Mouse (Mus musculus) lung, postnatal 14 days (tissue): ENCODE results near the gene Lrmda.
"Not testable (repeated sequence)": the region's sequence is repeated elsewhere in the genome, so short reads cannot be mapped to it uniquely, and the experiment has no call there.

ENCODE experiments used
- DNase-seq: peaks from one replicate; pipeline ENCODE4 v3.0.0; 2021

Gene Lrmda

GRCm38 (mm10) chr14:22545887-22546675 lies 526.6 kb downstream of the Lrmda start:
- DNase-seq: no peak

GRCm38 (mm10) chr14:22546676-22546984 lies 527.1 kb downstream of the Lrmda start:
- no peak for DNase-seq

DNA sequence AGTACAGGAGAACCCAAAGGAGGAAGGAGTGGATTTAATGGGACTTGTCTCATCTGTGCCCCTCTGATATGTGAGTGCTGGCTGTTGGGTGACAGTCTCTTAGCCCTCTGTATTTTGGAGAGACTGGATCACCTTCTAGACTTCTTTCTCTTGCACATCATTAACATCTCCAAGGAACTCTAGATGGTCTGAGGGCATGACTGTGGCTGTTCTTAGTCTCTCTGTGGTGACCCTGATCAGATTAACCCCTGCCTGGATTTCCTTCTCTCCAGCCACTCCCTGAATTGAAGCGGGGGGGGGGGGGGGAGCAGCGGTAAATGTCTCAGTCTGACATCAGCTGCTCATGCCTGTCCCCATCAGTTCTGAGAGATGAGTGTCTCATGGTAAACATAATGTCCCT lies 528.8 kb downstream of the Lrmda start:
- DNase-seq: no peak

DNA sequence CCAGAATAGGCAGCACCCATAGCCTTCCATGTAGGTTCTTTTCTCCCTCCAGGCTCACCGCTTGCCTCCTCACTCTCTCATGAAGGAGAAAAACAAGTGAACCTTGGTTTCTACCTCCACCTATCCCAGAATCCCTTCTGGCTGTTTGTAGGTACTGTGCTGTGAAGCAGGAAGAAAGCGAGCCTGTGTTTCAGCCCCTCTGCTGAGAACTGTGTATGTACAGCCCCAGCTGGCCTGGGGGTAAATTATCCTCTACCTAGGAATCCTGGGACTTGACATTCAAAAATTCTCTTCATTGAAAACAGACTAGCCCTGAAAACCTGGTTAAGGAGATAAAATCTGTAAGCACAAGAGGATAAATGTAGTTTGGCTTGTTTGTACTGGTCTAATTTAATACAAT lies 529.7 kb downstream of the Lrmda start:
- no peak for DNase-seq

GRCm38 (mm10) chr14:22552358-22552757 lies 532.8 kb downstream of the Lrmda start:
- no peak for DNase-seq

GRCm38 (mm10) chr14:22552841-22553240 lies 533.3 kb downstream of the Lrmda start:
- no peak for DNase-seq

DNA sequence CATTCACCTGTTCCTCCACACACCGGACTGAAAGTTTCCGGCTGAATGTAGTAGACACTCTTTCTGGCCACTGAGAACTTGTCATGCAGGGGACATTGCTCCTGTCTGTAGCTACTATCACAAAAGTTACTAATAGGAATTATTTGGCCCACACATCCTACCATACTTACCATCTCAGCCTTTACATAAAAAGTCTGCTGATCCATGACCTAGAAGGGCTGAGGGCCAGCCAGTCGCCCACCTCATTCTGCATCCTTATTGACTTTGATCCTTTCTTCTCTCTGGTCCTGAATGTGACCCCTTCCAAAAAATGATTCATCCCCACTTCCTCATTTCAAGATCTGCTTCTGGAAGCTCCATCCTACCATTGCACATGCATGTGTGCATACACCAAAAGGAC lies 534.2 kb downstream of the Lrmda start:
- no peak for DNase-seq

GRCm38 (mm10) chr14:22572486-22572885 lies 553.0 kb downstream of the Lrmda start:
- no peak for DNase-seq

GRCm38 (mm10) chr14:22573585-22573984 lies 554.1 kb downstream of the Lrmda start:
- DNase-seq: no peak

GRCm38 (mm10) chr14:22574006-22574405 lies 554.5 kb downstream of the Lrmda start:
- no peak for DNase-seq

- no peak for DNase-seq
Measured at GRCm38 (mm10) chr14:22576441-22576840, 556.9 kb downstream of the Lrmda start.

GRCm38 (mm10) chr14:22577411-22578037 lies 558.0 kb downstream of the Lrmda start:
- DNase-seq: no peak

DNA sequence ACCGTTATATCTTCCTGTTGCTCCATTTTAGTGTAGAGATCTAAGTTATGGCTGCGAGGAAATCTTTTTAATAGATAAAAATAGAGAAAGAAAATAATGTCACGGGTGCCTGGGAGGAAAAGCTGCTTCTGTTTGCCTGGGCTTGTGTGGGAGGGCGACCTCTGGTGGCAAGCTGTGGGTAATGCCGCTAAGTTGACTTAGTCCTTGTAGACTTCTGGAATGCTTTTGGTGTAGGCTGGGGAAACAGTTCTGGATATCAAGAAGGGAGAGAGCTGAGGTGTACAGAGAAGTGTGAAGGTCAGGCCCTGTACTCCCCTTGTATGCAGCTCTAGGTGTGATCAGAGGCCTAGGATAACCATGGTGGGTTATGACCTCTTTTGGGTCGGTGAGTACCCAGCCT lies 558.7 kb downstream of the Lrmda start:
- peak; percentile 89 for DNase-seq

GRCm38 (mm10) chr14:22578986-22579385 lies 559.5 kb downstream of the Lrmda start:
- DNase-seq: no peak

GRCm38 (mm10) chr14:22582065-22582464 lies 562.6 kb downstream of the Lrmda start:
- no peak for DNase-seq

DNA sequence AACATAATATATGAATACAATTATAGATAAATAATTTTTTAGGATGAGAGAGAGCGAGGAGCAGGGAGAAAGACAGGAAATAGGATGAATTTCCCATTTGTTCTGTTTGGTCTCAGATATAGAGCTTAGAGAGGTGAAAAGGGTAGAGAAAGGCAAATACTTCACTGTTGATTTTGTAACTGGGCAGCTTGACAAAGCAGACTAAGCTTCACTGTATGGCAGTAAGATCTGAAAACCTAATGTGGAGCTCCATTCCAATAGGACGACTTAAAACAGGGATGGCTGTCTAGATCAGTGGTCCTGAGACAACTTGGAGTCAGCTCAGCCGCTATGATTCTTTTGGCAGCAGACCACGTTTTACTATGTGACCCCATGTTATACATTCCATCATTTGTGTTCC lies 566.8 kb downstream of the Lrmda start:
- DNase-seq: no peak

- DNase-seq: no peak
Measured at GRCm38 (mm10) chr14:22586796-22587195, 567.3 kb downstream of the Lrmda start.

GRCm38 (mm10) chr14:22587285-22587957 lies 567.9 kb downstream of the Lrmda start:
- no peak for DNase-seq

GRCm38 (mm10) chr14:22587958-22588296 lies 568.4 kb downstream of the Lrmda start:
- no peak for DNase-seq

- not testable (repeated sequence) for DNase-seq
Measured at GRCm38 (mm10) chr14:22588394-22588793, 568.9 kb downstream of the Lrmda start.

- no peak for DNase-seq
Measured at GRCm38 (mm10) chr14:22589503-22590215, 570.1 kb downstream of the Lrmda start.

DNA sequence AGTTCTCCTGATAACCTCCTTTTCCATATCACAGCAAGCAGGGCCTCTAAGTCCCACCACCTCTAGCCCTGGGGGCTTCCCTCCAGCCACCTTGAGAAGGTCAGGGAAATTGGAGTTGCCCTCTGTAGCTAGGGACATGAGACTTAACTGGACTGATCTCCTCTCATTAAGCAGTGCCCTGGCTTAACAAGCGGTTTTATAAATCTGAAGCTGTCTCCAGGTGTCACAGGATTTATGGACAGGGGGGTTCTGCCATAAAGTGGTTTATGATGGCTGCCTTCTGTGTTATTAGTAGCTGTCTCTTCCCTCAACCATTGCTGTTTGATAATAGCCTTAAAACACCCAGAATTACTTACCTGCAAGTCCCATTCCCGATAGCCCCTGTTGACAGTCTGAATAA lies 571.7 kb downstream of the Lrmda start:
- no peak for DNase-seq

GRCm38 (mm10) chr14:22597508-22597907 lies 578.0 kb downstream of the Lrmda start:
- no peak for DNase-seq

- DNase-seq: no peak
Measured at GRCm38 (mm10) chr14:22598638-22599037, 579.1 kb downstream of the Lrmda start.
